Mouse (Mus musculus) C2C12 (cell line): ENCODE measurements at regions not wholly inside any gene's neighbourhood (a gene's known extent, or its start where the extent isn't known, plus 50 kb on each side); places are given as distances from the start of the nearest gene placed in this dataset.

Source experiments
- CTCF ChIP-seq: IDR thresholded peaks from one replicate; pipeline ENCODE4 v1.5.1; 2011; ENCODE audit not compliant: control insufficient read depth, insufficient read depth, insufficient read length
- FOSL1 ChIP-seq: IDR thresholded peaks from one replicate; pipeline ENCODE4 v1.8.0; 2011; ENCODE audit warnings: mild to moderate bottlenecking, low read length; ENCODE audit not compliant: poor library complexity, insufficient read depth, severe bottlenecking
- MAX ChIP-seq: IDR thresholded peaks from one replicate; pipeline ENCODE4 v1.6.1; 2011; ENCODE audit warnings: mild to moderate bottlenecking, control low read depth
- MYOD1 ChIP-seq: IDR thresholded peaks from one replicate; pipeline ENCODE4 v1.6.1; 2011; ENCODE audit warnings: low read depth; ENCODE audit not compliant: control insufficient read depth, insufficient read length
- MYOG ChIP-seq: IDR thresholded peaks from one replicate; pipeline ENCODE4 v1.6.1; 2011; ENCODE audit not compliant: control insufficient read depth, insufficient read length; ENCODE audit errors: extremely low read depth
- USF1 ChIP-seq: IDR thresholded peaks from one replicate; pipeline ENCODE4 v1.6.1; 2011; ENCODE audit warnings: low read depth, mild to moderate bottlenecking, control low read depth, moderate library complexity

- no peak for TF ChIP-seq USF1
- no peak for TF ChIP-seq CTCF
- TF ChIP-seq MYOD1: no peak
- no peak for TF ChIP-seq FOSL1
- TF ChIP-seq MYOG: no peak
- TF ChIP-seq MAX: no peak
These were observed 385.5 kb upstream of the Clint1 start for GRCm38 (mm10) chr11:45466350-45466749.
